Mouse (Mus musculus) cerebellum, adult 11 months (tissue): ENCODE measurements around the gene Pcif1.

Experiments
- DNase-seq: peaks from one replicate; pipeline ENCODE4 v3.0.0; 2022

Gene Pcif1

DNA sequence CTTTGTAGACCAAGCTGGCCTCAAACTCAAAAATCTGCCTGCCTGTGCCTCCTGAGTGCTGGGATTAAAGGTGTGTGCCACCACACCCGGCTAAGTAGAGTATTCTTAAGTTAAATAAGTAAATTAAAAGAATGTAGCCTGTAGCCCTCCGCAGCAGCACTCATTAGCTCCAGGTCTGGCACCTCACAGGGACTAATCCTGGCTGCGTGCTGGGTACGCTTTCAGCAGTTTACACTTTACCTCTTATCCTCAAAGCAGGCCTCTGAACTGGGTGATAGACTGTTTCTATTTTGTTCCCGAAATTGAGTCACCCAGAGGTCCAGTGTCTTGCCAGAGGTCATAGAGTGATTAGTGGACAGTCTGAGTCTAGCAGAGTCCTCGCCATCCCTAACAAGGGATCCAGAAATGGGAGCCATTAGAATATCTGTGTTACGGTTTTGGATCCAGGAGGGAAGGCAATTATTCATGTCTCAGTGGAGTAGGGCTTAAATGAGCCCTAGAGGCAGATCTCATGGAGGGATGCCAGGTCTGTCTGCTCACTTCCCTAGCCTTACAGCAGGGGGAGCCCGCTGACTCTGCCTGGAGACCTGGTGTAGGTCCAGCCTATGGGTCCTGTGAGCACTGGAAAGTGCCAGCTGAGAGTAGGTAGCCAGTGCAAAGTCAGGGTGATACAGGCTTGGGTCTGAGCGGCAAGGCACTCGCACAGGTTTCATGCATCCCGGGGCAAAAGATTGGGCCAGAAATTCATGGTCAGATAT, 45.2 kb downstream of the Pcif1 start:
- DNase-seq = peak; percentile 91

DNA sequence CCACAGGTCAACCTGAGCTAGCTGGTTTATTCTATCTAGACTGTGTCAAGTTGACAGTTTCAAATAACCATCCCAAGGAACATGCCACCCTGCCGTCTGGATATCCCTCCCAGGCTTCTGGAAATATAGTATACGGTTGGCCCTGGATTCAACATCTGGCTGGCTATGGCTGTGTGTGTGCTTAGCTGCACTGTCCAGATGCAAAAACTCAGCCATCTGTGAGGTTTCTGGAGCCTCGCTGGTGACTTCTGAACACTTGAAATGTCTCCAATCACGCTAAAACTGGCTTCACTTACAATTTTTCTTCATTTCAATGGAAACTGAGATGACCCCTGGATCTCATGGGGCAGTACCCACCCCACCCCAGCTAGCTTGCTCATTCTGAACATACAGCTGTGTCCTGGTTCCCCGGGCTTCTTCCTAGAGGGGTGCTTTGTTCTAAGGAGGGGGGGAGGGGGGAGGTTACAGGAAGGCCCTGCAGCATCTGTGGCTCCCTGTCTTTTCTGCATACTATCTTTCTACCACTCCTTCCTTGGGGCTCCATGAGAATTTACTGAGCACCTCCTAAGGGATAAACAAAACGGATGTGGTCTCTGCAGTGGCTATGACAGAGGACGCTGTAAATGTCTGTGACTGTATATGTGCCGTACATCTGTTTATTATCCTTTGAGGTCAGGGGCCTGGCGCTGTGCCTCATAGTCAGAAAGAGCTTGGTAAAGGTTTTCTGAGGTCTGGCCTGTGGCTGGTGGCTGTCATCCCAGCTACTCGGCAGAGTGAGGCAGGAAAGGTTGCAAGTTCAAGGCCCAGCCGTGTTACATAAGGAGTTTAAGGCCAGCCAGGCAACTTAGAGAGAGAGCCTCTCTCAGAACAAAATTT, 51.8 kb downstream of the Pcif1 start:
- DNase-seq = no peak

DNA sequence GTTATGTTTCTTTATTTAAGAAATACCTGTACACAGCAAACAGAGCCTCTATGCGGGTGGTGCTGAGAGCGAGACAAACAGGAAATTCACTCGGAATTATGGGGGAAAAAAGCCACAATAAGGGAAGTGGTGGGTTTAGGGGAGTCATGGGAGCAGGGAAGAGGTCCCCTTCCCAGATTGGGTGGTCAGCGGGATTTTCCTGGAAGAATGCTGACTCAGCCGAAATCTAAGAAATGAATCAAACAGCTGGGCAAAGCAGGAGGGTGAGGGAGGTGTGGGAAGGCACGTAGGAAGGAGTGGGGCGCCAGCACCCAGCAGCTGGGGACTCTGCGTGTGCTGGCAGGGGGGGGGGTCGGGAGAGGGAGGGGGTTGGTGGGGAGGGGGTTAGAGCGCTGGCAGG, 54.4 kb downstream of the Pcif1 start:
- no peak for DNase-seq

DNA sequence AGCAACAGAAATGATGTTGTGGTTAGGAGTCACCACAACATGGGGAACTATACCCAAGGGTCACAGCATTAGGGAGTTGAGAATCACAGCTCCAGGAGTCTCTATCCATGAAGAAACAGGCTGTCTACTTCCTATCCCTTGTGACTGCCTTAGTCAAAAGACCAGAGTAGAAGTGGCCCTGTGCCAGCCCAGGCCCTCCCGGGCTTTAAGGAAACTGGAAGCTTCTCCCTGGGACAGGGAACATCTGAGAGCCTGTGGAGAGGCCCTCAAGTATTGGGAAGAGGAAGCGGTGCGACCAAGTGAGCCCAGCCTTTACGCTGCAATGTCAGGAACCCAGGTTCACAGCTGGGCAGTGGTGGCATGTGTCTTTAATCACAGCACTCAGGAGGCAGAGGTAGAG, 56.9 kb downstream of the Pcif1 start:
- no peak for DNase-seq

DNA sequence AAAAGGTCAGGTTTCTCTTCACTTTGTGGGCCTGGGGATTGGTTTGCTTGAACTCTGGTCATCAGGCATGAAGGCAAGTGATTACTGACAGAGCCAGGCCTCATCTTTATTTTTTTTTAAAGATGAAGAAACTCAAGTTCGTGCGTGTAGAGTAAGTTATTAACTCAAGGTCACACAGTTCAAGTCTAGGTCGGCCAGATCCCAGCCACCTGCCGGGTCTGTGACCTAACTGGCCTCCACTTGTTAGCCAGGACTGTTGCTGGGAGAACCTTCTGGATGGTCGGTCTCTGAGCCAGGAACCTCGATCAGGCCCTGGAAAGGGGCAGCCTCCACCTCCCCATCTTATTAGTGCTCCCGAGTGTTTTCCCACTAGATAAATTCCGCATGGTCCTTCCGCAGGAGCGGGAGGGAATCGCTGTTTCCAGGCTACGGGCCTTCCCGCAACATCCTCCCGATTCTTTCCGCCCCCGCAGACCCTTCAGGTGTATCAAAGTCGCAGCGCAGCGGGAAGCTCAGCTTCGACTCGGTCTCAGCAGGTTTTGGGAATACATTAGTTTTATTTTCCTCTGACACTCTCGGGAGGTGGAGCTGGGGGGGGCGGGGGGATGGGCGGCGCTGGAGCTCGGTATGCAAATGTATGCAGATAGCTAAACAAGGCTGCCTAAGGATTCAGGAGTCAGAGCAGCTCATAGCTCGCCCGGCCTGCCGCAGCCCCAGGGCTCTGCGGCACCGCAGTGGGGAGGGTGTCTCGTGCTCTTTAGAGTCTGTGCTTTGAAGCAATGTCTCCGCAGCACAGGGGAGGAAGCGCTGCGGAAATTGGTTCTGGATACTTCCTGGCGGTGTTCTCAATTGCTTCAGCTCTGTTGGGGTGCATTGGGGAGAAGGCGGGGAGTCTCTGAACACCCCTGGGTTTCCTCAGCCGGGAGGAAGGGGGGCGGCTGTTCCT, 59.3 kb downstream of the Pcif1 start:
- DNase-seq = peak; percentile 69

DNA sequence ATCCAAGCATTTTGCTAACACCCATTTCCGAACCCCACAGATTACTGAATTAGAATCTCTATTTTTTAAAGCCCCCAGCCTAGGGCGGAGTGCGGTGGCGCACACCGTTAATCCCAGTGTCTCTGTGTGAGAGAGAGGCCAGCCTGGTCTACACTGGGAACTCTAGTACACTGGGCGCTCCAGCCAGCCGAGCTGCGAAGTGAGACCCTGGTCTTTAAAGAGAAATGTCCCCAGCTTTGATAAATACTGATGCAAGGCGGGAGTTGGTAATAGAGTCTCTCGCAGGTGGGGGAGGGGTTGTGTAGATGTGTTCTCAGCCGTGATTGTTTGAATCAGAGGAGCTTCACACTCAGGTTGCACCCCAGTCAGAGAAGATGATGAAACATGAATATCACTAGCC, 60.0 kb downstream of the Pcif1 start:
- DNase-seq = no peak

DNA sequence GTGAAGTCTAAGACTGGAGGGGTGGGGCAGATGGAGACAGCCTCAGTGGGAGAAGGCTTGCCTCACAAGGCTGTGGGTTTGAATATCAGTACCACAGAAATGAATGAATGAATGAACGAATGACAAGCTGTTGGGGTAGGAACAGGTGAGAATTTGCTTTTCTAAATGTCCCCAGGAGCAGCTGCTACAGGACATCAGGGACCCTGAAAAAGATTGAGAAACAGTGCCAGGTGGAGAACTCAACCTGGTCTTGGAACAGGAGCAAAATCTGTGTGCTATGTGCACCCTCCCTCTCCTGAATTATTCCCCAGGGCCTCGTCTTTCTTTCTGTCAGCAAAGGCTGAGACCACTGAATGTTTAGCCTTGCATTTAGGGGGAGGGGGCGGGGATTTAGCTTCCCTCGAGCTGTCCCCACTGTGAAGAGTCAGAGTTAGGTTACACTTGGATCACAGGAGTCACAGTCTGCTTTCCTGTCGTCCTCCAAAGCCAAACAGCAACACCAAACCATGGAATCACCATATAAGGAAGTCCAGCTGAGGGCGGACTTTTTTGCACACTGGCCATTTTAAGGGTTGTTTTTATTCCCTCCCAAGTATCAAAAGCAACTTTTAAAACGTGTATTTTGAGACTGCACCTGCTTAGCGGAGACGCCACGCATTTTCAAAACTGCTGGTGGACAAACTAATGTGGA, 61.2 kb downstream of the Pcif1 start, which contains the start of gene Mmp9:
Mmp9 (plus strand) TSS at position 641 of the 691 bp plus-strand sequence.
- no peak for DNase-seq

DNA sequence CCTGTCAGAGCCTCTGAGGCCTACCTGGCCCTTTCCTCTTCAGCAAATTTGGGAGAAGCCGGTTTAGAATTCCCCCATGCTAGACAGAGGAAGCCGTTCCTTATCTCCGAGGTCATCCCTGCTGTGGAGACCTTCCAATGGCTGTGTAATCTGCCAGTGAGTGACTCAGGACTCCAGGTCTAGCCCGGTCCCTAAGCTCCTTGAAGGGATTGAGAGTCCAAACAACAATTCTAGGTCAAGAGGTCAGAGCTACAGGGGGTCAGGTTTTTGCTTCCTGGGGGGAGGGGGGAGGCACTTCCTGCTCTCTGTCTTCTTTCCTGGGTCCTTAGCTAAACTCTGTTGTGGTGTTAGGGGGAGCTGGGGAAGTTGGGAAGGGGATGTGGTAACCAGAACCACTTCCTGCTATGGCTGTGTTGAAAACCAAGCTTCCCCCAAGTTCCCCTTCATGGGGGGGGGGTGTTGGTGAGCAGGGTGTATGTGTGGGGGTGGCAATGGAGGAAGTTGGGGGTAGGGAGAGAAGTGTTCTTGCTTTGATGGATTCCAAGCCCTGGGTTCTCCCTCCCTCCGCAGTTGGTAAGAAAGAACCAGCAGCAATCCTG, 63.7 kb downstream of the Pcif1 start:
- no peak for DNase-seq
